Mouse (Mus musculus): Measurements from ENCODE around the gene Tuba3a. TPM values are rescaled to one million over a fixed set of nuclear protein-coding genes. Genes with fewer than 3 reads are reported as not detected.

The Tuba3a gene
- total RNA-seq, 2 experiments from 2014 or later: not detected

DNA sequence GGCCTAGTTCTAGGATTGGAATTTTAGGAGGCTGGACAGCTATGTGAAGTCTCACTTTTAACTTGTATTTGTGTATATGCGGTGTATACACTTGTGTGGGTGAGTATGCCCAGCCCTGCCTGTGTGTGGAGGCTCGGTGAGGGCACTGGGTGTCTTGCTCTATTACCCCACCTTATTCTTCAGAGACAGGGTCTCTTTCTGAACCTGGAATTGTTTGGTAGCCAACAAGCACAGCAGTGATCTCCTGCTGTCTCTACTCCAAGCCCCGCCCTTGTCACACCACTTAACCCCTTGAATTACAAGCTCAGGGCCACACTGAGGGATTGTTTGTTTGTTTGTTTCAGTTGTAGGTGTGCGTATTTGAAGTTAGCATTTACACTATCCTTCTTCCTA, 53.8 kb downstream of the Tuba3a start:
- DNase-seq (ENCODE audit: low spot score in 2 of 2): no peak

DNA sequence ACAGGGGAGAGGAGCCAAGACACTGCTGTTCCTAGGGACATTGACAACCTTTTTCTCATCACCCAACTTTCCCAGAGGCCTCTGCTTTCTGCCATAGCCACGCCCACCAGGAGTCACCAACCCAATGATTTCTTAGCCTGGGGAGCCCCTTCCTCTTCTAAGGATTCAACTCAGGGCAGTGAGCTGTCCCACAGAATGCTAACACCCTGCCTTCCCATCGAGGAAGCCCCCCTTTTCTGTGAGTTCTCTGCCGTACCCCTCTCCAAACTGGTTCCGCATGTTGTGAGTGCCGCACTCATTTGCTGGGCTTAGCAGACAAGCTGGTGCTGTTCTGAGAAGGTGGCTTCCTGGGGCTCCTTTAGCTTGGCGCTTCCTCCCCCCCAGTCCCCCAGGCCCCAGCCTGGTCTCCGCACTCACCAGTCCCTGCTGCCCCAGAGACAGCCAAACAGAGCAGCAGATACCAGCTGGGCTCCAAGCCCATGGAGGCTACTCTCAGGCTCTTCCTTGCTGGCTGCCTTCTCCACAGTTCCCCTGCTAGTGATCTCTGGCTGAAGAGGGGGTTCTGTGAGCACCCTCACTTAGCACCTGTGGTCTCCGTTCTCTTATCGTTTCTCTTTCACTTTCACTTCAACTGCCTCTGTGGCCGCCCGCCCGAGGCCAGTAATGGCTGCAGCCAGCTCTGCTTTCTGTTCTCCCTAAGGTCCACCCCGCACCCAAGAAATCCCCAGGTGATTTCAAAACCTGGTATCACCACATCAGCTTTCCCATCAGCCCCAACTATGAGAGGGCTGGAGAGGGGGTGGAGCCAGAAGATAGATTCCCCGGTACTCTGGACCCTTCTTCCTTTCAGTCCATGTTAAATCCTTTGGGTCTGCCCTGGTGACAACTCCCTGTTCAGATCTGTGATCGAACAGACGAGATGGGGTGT, 54.5 kb downstream of the Tuba3a start, which contains the start of gene Tapbpl:
Tapbpl (minus strand) TSS at position 744 of the 928 bp plus-strand sequence.
- DNase-seq (ENCODE audit: low spot score in 2 of 2): peak; percentile 34 to 53

DNA sequence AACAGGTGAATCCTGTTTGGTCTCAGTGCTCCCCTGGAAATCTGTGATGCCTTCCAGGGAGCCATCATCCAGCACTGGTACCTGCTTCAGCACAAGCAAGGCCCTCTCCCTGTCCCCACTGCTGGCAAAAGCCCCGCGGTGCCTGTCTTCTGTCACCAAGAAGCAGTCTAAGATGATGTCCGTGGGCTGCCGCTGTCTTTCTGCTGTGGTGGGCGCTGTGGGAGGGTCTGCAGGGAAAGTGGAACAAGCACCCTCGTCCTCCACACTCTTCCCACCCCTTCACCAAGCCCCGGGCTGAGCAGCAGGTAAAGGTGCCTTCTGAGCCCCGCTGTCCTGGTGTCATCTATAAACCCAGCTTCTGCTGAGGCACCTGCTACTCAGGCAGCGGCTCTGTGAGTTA, 55.3 kb downstream of the Tuba3a start:
- no peak for DNase-seq (ENCODE audit: low spot score in 2 of 2)

Small RNA genes lying within 50 kb of the gene (microRNA-seq; reads per million reads assigned to microRNA genes)
- 0 reads per million in 2 experiments for gene Mir8113

Other genes with a start within 250 kb of the Tuba3a start
- 10 to 100 TPM; 62.5 to 62.6 TPM for gene Ing4, start 246.3 kb downstream of the Tuba3a start, total RNA-seq (2021)
- 1 to 10 TPM; 6.2 to 8.1 TPM for gene Acrbp, start 236.4 kb downstream of the Tuba3a start, total RNA-seq (2021)
- gene Lpar5, start 218.1 kb downstream of the Tuba3a start, total RNA-seq (2021): 1 to 10 TPM in 1 of 2 experiments, under 1 TPM in 1; 0.94 to 1.6 TPM
- gene Chd4, start 190.1 kb downstream of the Tuba3a start, total RNA-seq (2021): 100 to 1,000 TPM; 173 to 193 TPM
- 10 to 100 TPM; 29.2 to 30.5 TPM for gene Nop2, start 154.1 kb downstream of the Tuba3a start, total RNA-seq (2021)
- gene Iffo1, start 140.8 kb downstream of the Tuba3a start, total RNA-seq (2021): 10 to 100 TPM; 64.7 to 73.2 TPM
- 1,000 to 10,000 TPM; 2,098 to 2,176 TPM for gene Gapdh, start 119.6 kb downstream of the Tuba3a start, total RNA-seq (2021)
- 10 to 100 TPM; 26.8 to 29.8 TPM for gene Ncapd2, start 94.3 kb downstream of the Tuba3a start, total RNA-seq (2021)
- gene Mrpl51, start 94.2 kb downstream of the Tuba3a start, total RNA-seq (2021): 10 to 100 TPM; 67.7 to 74.4 TPM
- 10 to 100 TPM; 49.3 to 62.7 TPM for gene Vamp1, start 70.5 kb downstream of the Tuba3a start, total RNA-seq (2021)
- 1 to 10 TPM; 2.9 to 3.1 TPM for gene Tapbpl, start 54.2 kb downstream of the Tuba3a start, total RNA-seq (2021)
- not detected for gene Cd27, start 49.0 kb downstream of the Tuba3a start, total RNA-seq (2021)
- 10 to 100 TPM in 1 of 2 experiments, 1 to 10 TPM in 1; 9.8 to 13.3 TPM for gene Ltbr, start 27.8 kb upstream of the Tuba3a start, total RNA-seq (2021)
- gene Scnn1a, start 34.6 kb upstream of the Tuba3a start, total RNA-seq (2021): 1 to 10 TPM; 2.8 to 4.1 TPM
- gene Tnfrsf1a, start 63.3 kb upstream of the Tuba3a start, total RNA-seq (2021): 10 to 100 TPM; 12.8 to 15.2 TPM
- not detected for gene Plekhg6, start 94.8 kb upstream of the Tuba3a start, total RNA-seq (2021)
- 100 to 1,000 TPM; 103 to 117 TPM for gene Cd9, start 208.7 kb upstream of the Tuba3a start, total RNA-seq (2021)